Mouse (Mus musculus) embryonic fibroblast, embryonic 13.5 days (primary cell): ENCODE data around the gene Serpina3n.

Source experiments
- CTCF ChIP-seq: IDR thresholded peaks from 2 replicates; pipeline ENCODE4 v1.5.1; 2011; ENCODE audit warnings: mild to moderate bottlenecking, control low read depth, low read length, moderate library complexity, borderline replicate concordance; ENCODE audit not compliant: insufficient read depth
- POLR2A ChIP-seq: IDR thresholded peaks from 2 replicates; pipeline ENCODE4 v1.6.1; 2011; ENCODE audit warnings: low read depth, mild to moderate bottlenecking, control low read depth, low read length, moderate library complexity

GRCm38 (mm10) chr12:104369986-104370385 lies 36.5 kb upstream of the Serpina3n start:
- TF ChIP-seq POLR2A (no peak), CTCF (no peak)
